9 mouse cellular contexts compared by ENCODE assay signal in genomic region chr5:23675499-23676155, GRCm38 (mm10). TPM values are rescaled to one million over a fixed set of nuclear protein-coding genes. Genes with fewer than 3 reads are reported as not detected.
A peak's percentile ranks its signal among the peaks of the same experiment; 100 is the strongest.
DNase-seq lines count a peak whose midpoint lies in the region; ATAC-seq and TF ChIP-seq lines count a peak whose summit lies in the region.
"Had no signal": no experiment of that assay in that cellular context is flagged by ENCODE, and none has a peak within 500 bp of the region (broad histone marks: within the 10 kb centered on the region; RNA-seq: fewer than 3 reads in every experiment).

No protein-coding gene starts in this region.

- ATAC-seq in forebrain, embryonic 13.5 days, result peak; percentile 93
- peak; percentile 81 for ATAC-seq in heart, postnatal 0 days (ENCODE audit: insufficient read depth, low read depth)

- no peaks in the 10 kb centered on the region for H3K4me1 ChIP-seq in brown adipose tissue, adult 24 weeks (ENCODE audit: control insufficient read depth, insufficient read depth, insufficient read length, low read length)
- peaks cover 17% of the 10 kb centered on the region; the same call in 1 of the 2 replicates for H3K4me1 ChIP-seq in forebrain, embryonic 13.5 days
- H3K4me1 ChIP-seq in heart, postnatal 0 days (ENCODE audit: control insufficient read depth, insufficient read depth), result 0 out of 2 replicates have a peak, but pooled peaks cover 7% of the 10 kb centered on the region
- peaks cover 3% of the 10 kb centered on the region; the same call in 1 of the 2 replicates for H3K4me1 ChIP-seq in olfactory bulb, adult 2 months (ENCODE audit: control insufficient read depth, insufficient read depth, low read length)

- H3K36me3 ChIP-seq in forebrain, embryonic 13.5 days (ENCODE audit: poor library complexity, severe bottlenecking), result no peaks in the 10 kb centered on the region
- no peaks in the 10 kb centered on the region for H3K36me3 ChIP-seq in heart, postnatal 0 days (replicated peaks; ENCODE audit: control insufficient read depth, insufficient read depth, low read length)

- H3K9me3 ChIP-seq in forebrain, embryonic 13.5 days (replicated peaks), result no peaks in the 10 kb centered on the region
- H3K9me3 ChIP-seq in heart, postnatal 0 days (replicated peaks; ENCODE audit: control insufficient read depth, low read length), result no peaks in the 10 kb centered on the region

- no peak for TF ChIP-seq CTCF in heart, postnatal 0 days (IDR thresholded peaks at IDR 0.05; ENCODE audit: low read depth)
- TF ChIP-seq CTCF in olfactory bulb, adult 2 months (IDR thresholded peaks at IDR 0.05; ENCODE audit: insufficient read depth, low read depth, low read length), result no peak

- peak; percentile 39 for DNase-seq in ES-CJ7 (ENCODE audit: low read depth, low spot score)
- DNase-seq in heart, postnatal 0 days (ENCODE audit: low spot score), result peak; percentile 42
- peak; percentile 48 to 78 for DNase-seq in kidney, postnatal 36 days
- DNase-seq in lung, adult 18-20 months, result peak; percentile 43 to 46
- DNase-seq in thymus, postnatal 0 days (ENCODE audit: low spot score), result peak; percentile 67

- no peak for TF ChIP-seq POLR2A in olfactory bulb, adult 2 months (IDR thresholded peaks at IDR 0.05; ENCODE audit: insufficient read depth, low read depth, low read length)

- H3K4me2 ChIP-seq in forebrain, embryonic 13.5 days, result peak overlapping the region; percentile 84
- H3K4me2 ChIP-seq in heart, postnatal 0 days (ENCODE audit: low read depth, low read length), result peak overlapping the region; percentile 100

- peak overlapping the region; percentile 98 for H3K4me3 ChIP-seq in brown adipose tissue, adult 24 weeks (ENCODE audit: insufficient read depth, low read depth, low read length)
- H3K4me3 ChIP-seq in forebrain, embryonic 13.5 days, result peak overlapping the region; percentile 90
- H3K4me3 ChIP-seq in heart, postnatal 0 days (ENCODE audit: low read depth, low read length), result peak overlapping the region; percentile 95
- H3K4me3 ChIP-seq in olfactory bulb, adult 2 months (ENCODE audit: insufficient read depth, low read depth, low read length), result peak overlapping the region; percentile 99

- H3K27me3 ChIP-seq in forebrain, embryonic 13.5 days, result no peaks in the 10 kb centered on the region
- H3K27me3 ChIP-seq in heart, postnatal 0 days (ENCODE audit: control insufficient read depth, insufficient read depth, low read length), result no peaks in the 10 kb centered on the region

- under 1% methylated on average over 51 of the region's 95 CpGs for WGBS in forebrain, embryonic 13.5 days
- WGBS in heart, postnatal 0 days, result under 1% methylated on average over 49 of the region's 95 CpGs
- WGBS in olfactory bulb, adult 2 months, result under 1% methylated on average over 79 of the region's 95 CpGs

- H3K9ac ChIP-seq in forebrain, embryonic 13.5 days, result peak overlapping the region; percentile 83
- peak overlapping the region; percentile 71 for H3K9ac ChIP-seq in heart, postnatal 0 days (replicated peaks; ENCODE audit: low read depth, low read length)

- TF ChIP-seq EP300 in heart, postnatal 0 days (IDR thresholded peaks at IDR 0.05; ENCODE audit: low read depth), result no peak

- H3K27ac ChIP-seq in brown adipose tissue, adult 24 weeks (replicated peaks; ENCODE audit: low read depth, low read length), result no peak overlapping the region
- H3K27ac ChIP-seq in forebrain, embryonic 13.5 days, result peak overlapping the region; percentile 81
- H3K27ac ChIP-seq in heart, postnatal 0 days (ENCODE audit: low read depth), result peak overlapping the region; percentile 66
- peak overlapping the region; percentile 56; the same call in 1 of the 2 replicates for H3K27ac ChIP-seq in olfactory bulb, adult 2 months (ENCODE audit: insufficient read depth, low read depth, low read length)
- H3K27ac ChIP-seq: macrophage had no signal

RNA-seq across cellular contexts. Expression of gene Srpk2, which starts 8.8 kb away (rescaled TPM):
- 16.7 and 17.0 TPM in 2 replicates for polyA plus RNA-seq in brown adipose tissue, adult 24 weeks (2012; ENCODE audit: insufficient read depth, insufficient read length, missing spikeins)
- 89.5 and 92.8 TPM in 2 replicates for polyA plus RNA-seq in forebrain, embryonic 13.5 days (2015; fragmentation: Nextera tagmentation; extraction: Ambion mirVana)
- total RNA-seq in heart, postnatal 0 days (2014; rRNA removed; ENCODE audit: low replicate concordance), result 14.7 and 34.9 TPM in 2 replicates
- polyA plus RNA-seq in heart, postnatal 0 days (2015; fragmentation: Nextera tagmentation; extraction: Ambion mirVana), result 49.1 and 52.9 TPM in 2 replicates
- polyA plus RNA-seq in olfactory bulb, adult 2 months (2012; ENCODE audit: insufficient read depth, insufficient read length, low replicate concordance, missing spikeins), result 166 TPM in 1 of 2 replicates, not detected in the other
- 48.3 and 56.4 TPM in 2 replicates for polyA plus RNA-seq in thymus, postnatal 0 days (2015; fragmentation: Nextera tagmentation; extraction: Ambion mirVana)
